Mouse (Mus musculus): ENCODE data around the gene Slc44a3. TPM values are rescaled to one million over a fixed set of nuclear protein-coding genes. Genes with fewer than 3 reads are reported as not detected.

Gene Slc44a3
- polyA plus RNA-seq (2015; fragmentation: Nextera tagmentation; extraction: Ambion mirVana), result 4.4 and 6.2 TPM in 2 replicates

GRCm38 (mm10) chr3:121532176-121532575 is at the start of gene Slc44a3:
Slc44a3 (minus strand) TSS chr3:121532404.
- Histone ChIP-seq H3K27me3 (peaks cover 11% of the 10 kb centered on the region), H3K36me3 (no peaks in the 10 kb centered on the region), H3K4me3 (replicated peaks) (peak within 1 kb of the TSS; percentile 26), H3K4me1 (peaks cover 11% of the 10 kb centered on the region), H3K27ac (replicated peaks) (no peak within 1 kb of the TSS), H3K9ac (no peak within 1 kb of the TSS), H3K4me2 (replicated peaks) (peak within 1 kb of the TSS; percentile 48), H3K9me3 (replicated peaks) (no peaks in the 10 kb centered on the region)
- 4% methylated on average over 24 of the region's 24 CpGs for WGBS
- ATAC-seq (ENCODE audit: insufficient number of reproducible peaks, low FRiP score, low TSS enrichment, low read depth), result peak; percentile 82

GRCm38 (mm10) chr3:121579880-121580549 is 47.8 kb upstream of the Slc44a3 start:
- no peak overlapping the region for H3K27ac ChIP-seq (replicated peaks)
- WGBS, result 81% methylated on average over 6 of the region's 6 CpGs
- H3K36me3 ChIP-seq, result no peaks in the 10 kb centered on the region
- no peak overlapping the region for H3K9ac ChIP-seq
- no peaks in the 10 kb centered on the region for H3K27me3 ChIP-seq
- no peak overlapping the region for H3K4me3 ChIP-seq (replicated peaks)
- peaks cover 20% of the 10 kb centered on the region for H3K4me1 ChIP-seq
- no peaks in the 10 kb centered on the region for H3K9me3 ChIP-seq (replicated peaks)
- ATAC-seq (ENCODE audit: insufficient number of reproducible peaks, low FRiP score, low TSS enrichment, low read depth), result no peak
- no peak overlapping the region for H3K4me2 ChIP-seq (replicated peaks)

DNA sequence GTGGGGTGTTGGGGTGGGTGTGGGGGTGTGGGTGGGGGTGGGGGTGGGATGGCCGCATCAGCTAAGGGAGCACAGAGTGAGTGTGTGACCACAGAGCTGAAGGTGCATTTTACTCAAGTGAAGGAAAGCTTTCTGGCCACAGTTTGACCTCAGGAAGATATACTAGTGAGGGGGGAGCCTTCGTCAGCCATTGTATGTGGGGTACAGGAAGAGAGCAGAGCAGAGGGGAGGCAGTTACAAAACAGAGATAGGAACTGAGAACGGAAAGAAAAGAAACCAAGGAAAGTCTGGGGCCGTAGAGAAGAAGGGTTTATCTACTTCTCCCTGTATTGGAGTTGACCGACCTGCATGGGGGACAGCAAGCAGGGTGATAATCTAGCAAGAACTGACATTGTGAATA is 47.2 kb upstream of the Slc44a3 start:
- WGBS, result 84% methylated on average over 5 of the region's 5 CpGs
- no peak for ATAC-seq (ENCODE audit: insufficient number of reproducible peaks, low FRiP score, low TSS enrichment, low read depth)
- no peaks in the 10 kb centered on the region for H3K27me3 ChIP-seq
- H3K36me3 ChIP-seq, result no peaks in the 10 kb centered on the region
- no peak overlapping the region for H3K9ac ChIP-seq
- no peaks in the 10 kb centered on the region for H3K9me3 ChIP-seq (replicated peaks)
- no peak overlapping the region for H3K4me3 ChIP-seq (replicated peaks)
- H3K27ac ChIP-seq (replicated peaks), result no peak overlapping the region
- no peak overlapping the region for H3K4me2 ChIP-seq (replicated peaks)
- H3K4me1 ChIP-seq, result peaks cover 14% of the 10 kb centered on the region

- Histone ChIP-seq H3K36me3 (no peaks in the 10 kb centered on the region), H3K9me3 (replicated peaks) (no peaks in the 10 kb centered on the region), H3K4me2 (replicated peaks) (no peak overlapping the region), H3K27me3 (no peaks in the 10 kb centered on the region), H3K4me1 (peaks cover 14% of the 10 kb centered on the region), H3K9ac (no peak overlapping the region), H3K27ac (replicated peaks) (no peak overlapping the region), H3K4me3 (replicated peaks) (no peak overlapping the region)
- ATAC-seq (ENCODE audit: insufficient number of reproducible peaks, low FRiP score, low TSS enrichment, low read depth), result no peak
- 52% methylated on average over 3 of the region's 5 CpGs for WGBS
Observed at GRCm38 (mm10) chr3:121578706-121579105, 46.5 kb upstream of the Slc44a3 start.

- Histone ChIP-seq H3K27me3 (no peaks in the 10 kb centered on the region), H3K9me3 (replicated peaks) (no peaks in the 10 kb centered on the region), H3K4me1 (peaks cover 14% of the 10 kb centered on the region), H3K36me3 (no peaks in the 10 kb centered on the region), H3K9ac (no peak overlapping the region), H3K27ac (replicated peaks) (peak overlapping the region; percentile 71), H3K4me2 (replicated peaks) (no peak overlapping the region), H3K4me3 (replicated peaks) (no peak overlapping the region)
- ATAC-seq (ENCODE audit: insufficient number of reproducible peaks, low FRiP score, low TSS enrichment, low read depth), result no peak
- WGBS, result 70% methylated on average over 5 of the region's 5 CpGs
Observed at GRCm38 (mm10) chr3:121577641-121578040, 45.4 kb upstream of the Slc44a3 start.

GRCm38 (mm10) chr3:121577032-121577591 is 44.9 kb upstream of the Slc44a3 start:
- H3K27ac ChIP-seq (replicated peaks), result peak overlapping the region; percentile 71
- peaks cover 14% of the 10 kb centered on the region for H3K4me1 ChIP-seq
- 0 out of 2 replicates have a peak overlapping the region, but pooled peaks have one; percentile 6 for H3K4me2 ChIP-seq (replicated peaks)
- no peaks in the 10 kb centered on the region for H3K27me3 ChIP-seq
- H3K9me3 ChIP-seq (replicated peaks), result no peaks in the 10 kb centered on the region
- no peak overlapping the region for H3K4me3 ChIP-seq (replicated peaks)
- 21% methylated on average over 10 of the region's 10 CpGs for WGBS
- H3K36me3 ChIP-seq, result no peaks in the 10 kb centered on the region
- H3K9ac ChIP-seq, result no peak overlapping the region
- ATAC-seq (ENCODE audit: insufficient number of reproducible peaks, low FRiP score, low TSS enrichment, low read depth), result peak; percentile 65; the same call in 1 of the 2 replicates

DNA sequence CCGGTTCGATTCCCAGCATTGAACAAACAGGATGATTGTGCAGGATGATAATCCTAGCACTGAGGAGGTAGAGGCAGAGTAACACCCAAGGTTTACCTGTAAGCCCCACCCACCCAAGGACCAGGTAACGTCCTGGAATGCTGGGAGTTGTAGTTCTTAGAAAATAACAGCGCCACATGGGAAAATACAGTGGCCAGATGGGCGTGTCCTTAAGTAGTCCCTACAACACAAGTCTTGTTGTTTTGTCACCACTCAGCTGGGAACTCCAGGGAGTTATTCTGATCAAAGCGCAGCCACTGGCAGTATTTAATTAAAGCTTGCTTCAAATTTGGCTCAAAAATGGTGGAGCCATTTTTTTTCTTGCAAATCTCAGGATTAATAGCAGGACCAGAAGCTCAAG is 44.2 kb upstream of the Slc44a3 start:
- ATAC-seq (ENCODE audit: insufficient number of reproducible peaks, low FRiP score, low TSS enrichment, low read depth), result peak; percentile 61; the same call in 1 of the 2 replicates
- Histone ChIP-seq H3K4me1 (peaks cover 14% of the 10 kb centered on the region), H3K4me3 (replicated peaks) (no peak overlapping the region), H3K27ac (replicated peaks) (no peak overlapping the region), H3K9me3 (replicated peaks) (no peaks in the 10 kb centered on the region), H3K9ac (no peak overlapping the region), H3K27me3 (no peaks in the 10 kb centered on the region), H3K36me3 (no peaks in the 10 kb centered on the region), H3K4me2 (replicated peaks) (no peak overlapping the region)
- WGBS, result 37% methylated on average over 6 of the region's 6 CpGs

DNA sequence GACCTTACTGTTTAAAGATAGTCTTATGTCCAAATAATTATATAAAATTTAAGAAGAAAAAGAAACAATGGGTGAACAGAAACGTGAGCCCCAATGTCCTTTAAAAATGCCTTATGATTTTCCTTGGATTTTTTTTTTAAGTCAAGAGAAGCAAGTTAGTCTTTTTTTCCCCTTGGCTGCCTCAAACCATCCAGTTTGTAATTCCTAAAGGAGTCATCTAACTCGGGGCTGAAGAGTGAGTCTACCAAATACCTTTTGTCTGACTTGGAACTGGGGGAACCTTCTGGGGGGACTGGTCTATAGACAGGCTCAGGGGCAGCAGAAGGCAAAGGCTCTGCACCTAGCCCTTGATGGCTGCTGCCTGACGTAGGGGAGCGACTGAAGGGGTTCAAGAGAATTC is 42.2 kb upstream of the Slc44a3 start:
- Histone ChIP-seq H3K27me3 (no peaks in the 10 kb centered on the region), H3K4me3 (replicated peaks) (no peak overlapping the region), H3K9me3 (replicated peaks) (no peaks in the 10 kb centered on the region), H3K9ac (no peak overlapping the region), H3K4me2 (replicated peaks) (no peak overlapping the region), H3K4me1 (peaks cover 14% of the 10 kb centered on the region), H3K36me3 (no peaks in the 10 kb centered on the region), H3K27ac (replicated peaks) (no peak overlapping the region)
- no peak for ATAC-seq (ENCODE audit: insufficient number of reproducible peaks, low FRiP score, low TSS enrichment, low read depth)
- WGBS, result 76% methylated on average over 4 of the region's 4 CpGs

DNA sequence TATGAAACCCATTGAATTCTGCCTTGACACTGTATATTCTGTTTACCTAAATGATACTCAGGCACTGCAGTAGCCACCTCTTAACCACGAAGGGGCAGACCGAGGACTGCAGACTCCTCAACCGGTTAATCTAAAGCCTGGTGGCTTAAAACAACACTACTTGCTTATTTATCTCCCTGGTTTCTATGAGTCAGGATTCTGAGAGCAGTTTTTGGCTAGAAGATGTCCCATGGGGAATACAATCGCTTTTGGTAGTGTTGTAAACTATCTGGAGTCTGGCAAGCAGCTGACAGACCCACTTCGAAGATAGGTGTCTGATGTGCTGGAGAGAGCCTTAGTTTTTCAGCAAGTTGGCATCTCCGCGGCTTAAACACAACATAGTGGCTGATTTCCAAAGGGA is 41.7 kb upstream of the Slc44a3 start:
- WGBS, result 74% methylated on average over 7 of the region's 7 CpGs

GRCm38 (mm10) chr3:121571491-121571890 is 39.3 kb upstream of the Slc44a3 start:
- no peak for ATAC-seq (ENCODE audit: insufficient number of reproducible peaks, low FRiP score, low TSS enrichment, low read depth)
- no peak overlapping the region for H3K4me2 ChIP-seq (replicated peaks)
- no peak overlapping the region for H3K27ac ChIP-seq (replicated peaks)
- no peaks in the 10 kb centered on the region for H3K9me3 ChIP-seq (replicated peaks)
- peaks cover 5% of the 10 kb centered on the region for H3K4me1 ChIP-seq
- no peak overlapping the region for H3K4me3 ChIP-seq (replicated peaks)
- WGBS, result 82% methylated on average over 4 of the region's 4 CpGs
- no peaks in the 10 kb centered on the region for H3K27me3 ChIP-seq
- H3K9ac ChIP-seq, result no peak overlapping the region
- no peaks in the 10 kb centered on the region for H3K36me3 ChIP-seq

More for the DNA sequence above, 41.7 kb upstream of the Slc44a3 start:
- H3K27ac ChIP-seq (replicated peaks), result no peak overlapping the region
- H3K4me1 ChIP-seq, result peaks cover 14% of the 10 kb centered on the region
- no peaks in the 10 kb centered on the region for H3K36me3 ChIP-seq
- H3K4me2 ChIP-seq (replicated peaks), result no peak overlapping the region
- H3K4me3 ChIP-seq (replicated peaks), result no peak overlapping the region
- H3K9me3 ChIP-seq (replicated peaks), result no peaks in the 10 kb centered on the region
- H3K27me3 ChIP-seq, result no peaks in the 10 kb centered on the region
- ATAC-seq (ENCODE audit: insufficient number of reproducible peaks, low FRiP score, low TSS enrichment, low read depth), result no peak
- no peak overlapping the region for H3K9ac ChIP-seq

GRCm38 (mm10) chr3:121570623-121571022 is 38.4 kb upstream of the Slc44a3 start:
- Histone ChIP-seq H3K9ac (no peak overlapping the region), H3K4me2 (replicated peaks) (no peak overlapping the region), H3K4me1 (no peaks in the 10 kb centered on the region), H3K4me3 (replicated peaks) (no peak overlapping the region), H3K27me3 (no peaks in the 10 kb centered on the region), H3K27ac (replicated peaks) (no peak overlapping the region), H3K36me3 (no peaks in the 10 kb centered on the region), H3K9me3 (replicated peaks) (no peaks in the 10 kb centered on the region)
- WGBS, result 77% methylated on average over 11 of the region's 11 CpGs
- no peak for ATAC-seq (ENCODE audit: insufficient number of reproducible peaks, low FRiP score, low TSS enrichment, low read depth)

DNA sequence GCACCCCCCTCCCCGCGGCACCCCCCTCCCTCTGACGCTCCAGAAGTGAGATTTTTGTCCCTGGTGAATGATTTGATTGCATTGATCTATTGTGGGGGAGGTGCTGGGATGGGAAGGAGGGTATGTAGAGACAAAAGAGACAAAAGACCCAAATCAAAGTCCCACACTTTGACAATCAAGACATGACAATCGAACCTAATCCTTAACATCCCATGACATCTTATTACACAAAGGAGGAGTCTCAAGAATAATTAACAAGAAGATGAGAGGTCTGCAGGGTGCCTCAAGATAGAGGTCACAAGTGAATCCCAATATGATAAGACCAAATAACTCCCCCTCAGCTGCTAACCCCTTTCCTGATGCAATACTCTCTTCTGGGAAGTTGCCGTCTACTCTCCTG is 37.6 kb upstream of the Slc44a3 start:
- Histone ChIP-seq H3K27ac (replicated peaks) (no peak overlapping the region), H3K27me3 (no peaks in the 10 kb centered on the region), H3K4me3 (replicated peaks) (no peak overlapping the region), H3K9ac (no peak overlapping the region), H3K36me3 (no peaks in the 10 kb centered on the region), H3K9me3 (replicated peaks) (no peaks in the 10 kb centered on the region), H3K4me1 (no peaks in the 10 kb centered on the region), H3K4me2 (replicated peaks) (no peak overlapping the region)
- ATAC-seq (ENCODE audit: insufficient number of reproducible peaks, low FRiP score, low TSS enrichment, low read depth), result no peak
- WGBS, result 74% methylated on average over 5 of the region's 5 CpGs

Data from embryonic facial prominence, embryonic 15.5 days (tissue).